Mouse (Mus musculus) liver, embryonic 14.5 days (tissue): ENCODE results near the gene Atg7. TPM values are rescaled to one million over a fixed set of nuclear protein-coding genes. Genes with fewer than 3 reads are reported as not detected.

Experiments used
- ATAC-seq: fragments of 200-750 bp; cut with Nextera tagmentation; 2 replicates; pipeline ENCODE4 v1.8.0; 2017; ENCODE audit warnings: moderate number of reproducible peaks, mild to moderate bottlenecking, moderate library complexity; ENCODE audit not compliant: insufficient read depth
- DNase-seq, 3 experiments: peaks; one replicate each; pipeline ENCODE4 v3.0.0-alpha.2; 2012 to 2013; ENCODE audit warnings: low read depth in 3 of 3, low spot score in 3 of 3
- H3K27ac ChIP-seq: fragments of 300-500 bp; sonication (generic); 2 replicates; pipeline ENCODE4 v1.5.1; 2014; ENCODE audit warnings: moderate library complexity, mild to moderate bottlenecking, control low read depth, inconsistent platforms
- H3K27me3 ChIP-seq: fragments of 300-500 bp; sonication (generic); 2 replicates; pipeline ENCODE4 v1.6.1; 2014; ENCODE audit warnings: mild to moderate bottlenecking, low read length, moderate library complexity; ENCODE audit not compliant: control insufficient read depth, insufficient read depth
- H3K36me3 ChIP-seq: fragments of 300-500 bp; sonication (generic); replicated peaks from 2 replicates; pipeline ENCODE4 v1.6.1; 2014; ENCODE audit warnings: low read depth; ENCODE audit not compliant: control insufficient read depth, insufficient read depth
- H3K4me1 ChIP-seq, 2 experiments: fragments of 200-500 bp in 1 of 2; fragments of 300-500 bp in 1 of 2; sonication (generic) in 1 of 2; replicated peaks; 2 replicates each; pipeline ENCODE4 v1.6.1; 2012 to 2014; ENCODE audit warnings: antibody characterized with exemption in 1 of 2, inconsistent platforms in 1 of 2, low read length in 1 of 2; ENCODE audit not compliant: control insufficient read depth in 2 of 2, insufficient read depth in 2 of 2
- H3K4me2 ChIP-seq: fragments of 300-500 bp; sonication (generic); 2 replicates; pipeline ENCODE4 v1.6.1; 2014; ENCODE audit warnings: low read depth, mild to moderate bottlenecking, control low read depth, moderate library complexity
- H3K4me3 ChIP-seq, 2 experiments: fragments of 200-500 bp in 1 of 2; fragments of 300-500 bp in 1 of 2; sonication (generic) in 1 of 2; 2 replicates each; pipeline ENCODE4 v1.5.1; 2012 to 2014; ENCODE audit warnings: low read depth in 2 of 2, low read length in 2 of 2, mild to moderate bottlenecking in 2 of 2, control low read depth in 1 of 2, inconsistent platforms in 1 of 2, moderate library complexity in 1 of 2; ENCODE audit not compliant: insufficient read depth in 1 of 2
- H3K9ac ChIP-seq: fragments of 300-500 bp; sonication (generic); replicated peaks from 2 replicates; pipeline ENCODE4 v1.6.1; 2014; ENCODE audit warnings: mild to moderate bottlenecking, control low read depth, moderate library complexity
- H3K9me3 ChIP-seq: fragments of 300-500 bp; sonication (generic); 2 replicates; pipeline ENCODE4 v1.6.1; 2016; ENCODE audit warnings: low read length, mixed read lengths; ENCODE audit not compliant: control insufficient read depth
- CTCF ChIP-seq: IDR thresholded peaks from 2 replicates; pipeline ENCODE4 v1.5.1; 2016; ENCODE audit warnings: antibody characterized with exemption, low read depth, control low read depth
- EP300 ChIP-seq: IDR thresholded peaks from 2 replicates; pipeline ENCODE4 v1.6.1; 2016; ENCODE audit warnings: antibody characterized with exemption, low read depth
- WGBS: fragments of 180-500 bp; shearing (Covaris S2); extraction: QIAGEN DNeasy Blood & Tissue Kit; methylation state at CpG from one replicate; pipeline ENCODE4 v1.1.7; 2014; ENCODE audit not compliant: insufficient replicate concordance; 5-methylcytosine and 5-hydroxymethylcytosine counted together
- polyA plus RNA-seq, 2 experiments: library from polyadenylated mRNA; depleted of rRNA in 1 of 2; stranded (reverse) in 1 of 2; unstranded in 1 of 2; fragments of >200 nt; fragmentation: Nextera tagmentation in 1 of 2; extraction: Ambion mirVana in 1 of 2; gene quantifications; 2 replicates each; pipeline versions ENCODE4 v1.2.1 to v1.2.3; 2012 to 2014

Gene Atg7
- polyA plus RNA-seq, 2 experiments = 4.8 to 11.8 TPM

DNA sequence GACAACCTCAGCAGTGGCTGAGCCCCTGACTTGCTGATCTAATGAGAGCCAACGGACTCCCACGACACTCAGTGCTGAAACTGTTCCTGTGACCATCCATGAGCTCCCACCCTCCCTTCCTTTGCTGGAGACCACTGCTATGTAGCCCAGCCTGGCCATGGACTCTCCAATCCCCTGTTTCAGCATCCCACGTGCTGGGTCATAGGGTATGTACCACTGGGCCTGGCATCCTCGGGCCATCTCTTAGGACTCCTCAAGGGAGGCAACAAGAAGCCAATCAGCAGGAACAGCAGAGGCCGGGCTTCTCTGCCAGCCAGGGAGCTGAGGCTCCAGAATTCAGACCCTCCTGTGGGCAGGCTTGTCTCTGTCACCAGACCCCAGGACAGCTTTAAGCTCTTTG is 239.3 kb downstream of the Atg7 start:
- Histone ChIP-seq H3K27me3 (no peaks in the 10 kb centered on the region), H3K27ac (no peak overlapping the region), H3K9me3 (no peaks in the 10 kb centered on the region), H3K4me3 (no peak overlapping the region), H3K9ac (no peak overlapping the region), H3K4me2 (peak overlapping the region; percentile 8; the same call in 1 of the 2 replicates), H3K36me3 (no peaks in the 10 kb centered on the region), H3K4me1 (peaks cover 30 to 63% of the 10 kb centered on the region in 2 experiments)
- 56% methylated on average over 5 of the region's 5 CpGs for WGBS
- no peak for DNase-seq
- no peak for ATAC-seq
- TF ChIP-seq CTCF = no peak
- TF ChIP-seq EP300 = no peak

DNA sequence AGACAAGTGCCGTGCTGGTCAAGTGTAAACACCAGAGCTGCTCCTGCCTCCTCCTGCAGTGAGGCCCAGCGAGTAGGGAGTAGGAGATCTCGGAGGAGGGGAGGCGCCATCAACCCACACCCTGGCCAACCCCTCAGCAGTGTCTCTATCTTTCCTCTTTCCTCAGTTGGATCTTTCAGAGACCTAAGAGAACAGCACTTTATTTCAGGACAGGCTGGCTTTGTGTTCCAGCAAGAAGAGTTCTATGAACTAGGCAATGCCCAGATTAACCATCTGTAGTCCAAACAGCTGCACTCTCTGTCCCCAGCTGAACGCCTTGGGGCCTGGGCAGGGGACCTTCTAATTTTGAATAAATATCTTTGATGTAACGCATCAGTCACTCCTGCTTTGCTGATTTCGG is 239.8 kb downstream of the Atg7 start:
- no peak for DNase-seq
- Histone ChIP-seq H3K9ac (no peak overlapping the region), H3K27me3 (no peaks in the 10 kb centered on the region), H3K4me2 (peak overlapping the region; percentile 8), H3K4me1 (peaks cover 26 to 61% of the 10 kb centered on the region in 2 experiments), H3K36me3 (no peaks in the 10 kb centered on the region), H3K4me3 (no peak overlapping the region), H3K27ac (no peak overlapping the region), H3K9me3 (no peaks in the 10 kb centered on the region)
- ATAC-seq = peak; percentile 47
- 49% methylated on average over 7 of the region's 7 CpGs for WGBS
- TF ChIP-seq CTCF (no peak), EP300 (no peak)

DNA sequence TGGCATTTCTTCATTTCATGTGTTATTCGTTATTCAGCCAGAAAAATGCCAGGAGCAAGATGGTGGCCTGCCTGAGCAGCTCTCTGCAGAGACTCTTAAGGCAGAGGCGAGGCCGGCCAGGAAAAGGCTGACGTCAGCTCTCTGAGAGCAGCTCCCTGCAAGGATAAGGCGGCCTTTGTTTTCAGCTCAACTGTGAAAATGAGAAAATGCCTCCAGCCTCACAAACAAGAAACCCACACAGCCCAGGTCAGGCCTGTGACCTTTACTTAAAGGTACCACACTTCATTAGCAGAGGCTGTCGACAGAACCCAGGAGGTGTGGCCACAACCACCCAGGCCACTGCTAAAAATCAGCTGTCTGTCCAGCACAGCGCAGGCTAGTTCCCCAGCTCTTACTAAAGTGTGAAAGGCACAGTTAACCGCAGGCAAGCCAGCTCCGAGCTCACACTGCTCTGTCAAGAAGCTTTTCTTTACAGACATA is 240.4 kb downstream of the Atg7 start:
- no peaks in the 10 kb centered on the region for H3K9me3 ChIP-seq
- H3K4me1 ChIP-seq = peaks cover 21 to 56% of the 10 kb centered on the region in 2 experiments
- no peak for TF ChIP-seq CTCF
- TF ChIP-seq EP300 = no peak
- ATAC-seq (peak; percentile 57; the same call in 1 of the 2 replicates), DNase-seq (no peak)
- H3K4me2 ChIP-seq = peak overlapping the region; percentile 16; the same call in 1 of the 2 replicates
- WGBS = 18% methylated on average over 9 of the region's 9 CpGs
- no peaks in the 10 kb centered on the region for H3K36me3 ChIP-seq
- peak overlapping the region; percentile 13; the same call in 1 of the 2 replicates for H3K27ac ChIP-seq
- H3K4me3 ChIP-seq = no peak overlapping the region
- no peak overlapping the region; the same call in 1 of the 2 replicates for H3K9ac ChIP-seq
- no peaks in the 10 kb centered on the region for H3K27me3 ChIP-seq

DNA sequence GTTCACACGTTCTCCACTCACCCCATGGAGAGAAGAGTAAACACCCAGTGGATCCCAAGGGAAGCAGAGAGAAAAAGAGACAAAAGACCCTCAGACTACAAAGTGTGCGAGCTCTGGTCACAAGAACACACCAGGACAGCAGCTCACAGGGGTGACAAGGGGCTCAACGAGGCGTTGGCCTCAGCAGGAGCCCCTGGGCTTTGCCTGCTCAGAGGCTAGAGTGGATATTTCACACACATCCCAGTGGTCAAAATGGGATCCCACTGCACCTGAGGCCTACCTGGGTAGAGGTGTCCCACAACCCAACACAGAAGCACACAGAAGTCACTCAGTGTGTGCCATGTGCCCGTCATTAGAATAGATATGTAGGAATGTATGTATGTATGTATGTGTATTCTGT is 242.2 kb downstream of the Atg7 start:
- H3K27me3 ChIP-seq = no peaks in the 10 kb centered on the region
- H3K36me3 ChIP-seq = no peaks in the 10 kb centered on the region
- no peak overlapping the region for H3K9ac ChIP-seq
- no peak overlapping the region for H3K4me3 ChIP-seq
- no peak overlapping the region for H3K4me2 ChIP-seq
- no peak overlapping the region for H3K27ac ChIP-seq
- ATAC-seq (no peak), DNase-seq (no peak)
- peaks cover 21 to 40% of the 10 kb centered on the region in 2 experiments for H3K4me1 ChIP-seq
- TF ChIP-seq CTCF (no peak), EP300 (no peak)
- no peaks in the 10 kb centered on the region for H3K9me3 ChIP-seq
- WGBS = 79% methylated on average over 5 of the region's 5 CpGs

DNA sequence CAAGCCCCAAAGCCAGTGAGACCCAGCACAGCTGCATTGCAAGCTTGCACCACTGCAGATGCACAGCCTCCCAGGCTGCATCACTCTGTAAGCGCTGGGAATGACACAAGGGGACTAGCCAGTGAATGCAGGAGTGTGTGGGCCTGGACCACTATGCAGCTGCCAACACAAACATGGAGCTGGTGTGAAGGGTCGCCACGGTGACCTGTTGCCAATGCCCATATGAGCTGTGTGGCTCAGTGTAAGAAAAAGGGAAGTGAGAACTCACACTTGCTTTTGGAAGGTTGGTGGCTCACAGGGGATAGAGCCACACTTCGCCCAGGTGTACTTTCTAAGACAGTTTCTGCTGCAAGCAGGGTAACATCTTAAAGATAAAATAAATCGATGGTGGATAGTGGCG is 243.1 kb downstream of the Atg7 start:
- ATAC-seq (no peak), DNase-seq (no peak)
- 70% methylated on average over 6 of the region's 6 CpGs for WGBS
- TF ChIP-seq EP300 (no peak), CTCF (no peak)
- Histone ChIP-seq H3K4me2 (no peak overlapping the region), H3K4me1 (peaks cover 14 to 31% of the 10 kb centered on the region in 2 experiments), H3K36me3 (no peaks in the 10 kb centered on the region), H3K27ac (no peak overlapping the region), H3K9ac (no peak overlapping the region), H3K9me3 (no peaks in the 10 kb centered on the region), H3K27me3 (no peaks in the 10 kb centered on the region), H3K4me3 (no peak overlapping the region)
